Mouse (Mus musculus): ENCODE results near the gene Dbx2. TPM values are rescaled to one million over a fixed set of nuclear protein-coding genes. Genes with fewer than 3 reads are reported as not detected.

Gene Dbx2
- total RNA-seq, 1 experiment from 2014 or later, result not detected

GRCm38 (mm10) chr15:95643505-95644029 is 12.2 kb downstream of the Dbx2 start:
- ATAC-seq (replicated peaks in 1 of 2; ENCODE audit: insufficient read depth in 1 of 2, low FRiP score in 2 of 2, low TSS enrichment in 1 of 2, low read depth in 1 of 2, poor library complexity in 2 of 2, severe bottlenecking in 2 of 2), result no peak

GRCm38 (mm10) chr15:95640347-95640746 is 15.4 kb downstream of the Dbx2 start:
- ATAC-seq (replicated peaks in 1 of 2; ENCODE audit: insufficient read depth in 1 of 2, low FRiP score in 2 of 2, low TSS enrichment in 1 of 2, low read depth in 1 of 2, poor library complexity in 2 of 2, severe bottlenecking in 2 of 2), result no peak

GRCm38 (mm10) chr15:95639829-95640134 is 16.0 kb downstream of the Dbx2 start:
- no peak for ATAC-seq (replicated peaks in 1 of 2; ENCODE audit: insufficient read depth in 1 of 2, low FRiP score in 2 of 2, low TSS enrichment in 1 of 2, low read depth in 1 of 2, poor library complexity in 2 of 2, severe bottlenecking in 2 of 2)

- ATAC-seq (replicated peaks in 1 of 2; ENCODE audit: insufficient read depth in 1 of 2, low FRiP score in 2 of 2, low TSS enrichment in 1 of 2, low read depth in 1 of 2, poor library complexity in 2 of 2, severe bottlenecking in 2 of 2), result no peak
These were observed 16.5 kb downstream of the Dbx2 start for GRCm38 (mm10) chr15:95639115-95639828.

- no peak for ATAC-seq (replicated peaks in 1 of 2; ENCODE audit: insufficient read depth in 1 of 2, low FRiP score in 2 of 2, low TSS enrichment in 1 of 2, low read depth in 1 of 2, poor library complexity in 2 of 2, severe bottlenecking in 2 of 2)
These were observed 31.4 kb downstream of the Dbx2 start for GRCm38 (mm10) chr15:95624396-95624795.

GRCm38 (mm10) chr15:95622797-95623196 is 33.0 kb downstream of the Dbx2 start:
- ATAC-seq (replicated peaks in 1 of 2; ENCODE audit: insufficient read depth in 1 of 2, low FRiP score in 2 of 2, low TSS enrichment in 1 of 2, low read depth in 1 of 2, poor library complexity in 2 of 2, severe bottlenecking in 2 of 2), result no peak

- ATAC-seq (replicated peaks in 1 of 2; ENCODE audit: insufficient read depth in 1 of 2, low FRiP score in 2 of 2, low TSS enrichment in 1 of 2, low read depth in 1 of 2, poor library complexity in 2 of 2, severe bottlenecking in 2 of 2), result no peak
These were observed 43.2 kb downstream of the Dbx2 start for GRCm38 (mm10) chr15:95612600-95612999.

GRCm38 (mm10) chr15:95601179-95601578 is 54.6 kb downstream of the Dbx2 start:
- no peak for ATAC-seq (replicated peaks in 1 of 2; ENCODE audit: insufficient read depth in 1 of 2, low FRiP score in 2 of 2, low TSS enrichment in 1 of 2, low read depth in 1 of 2, poor library complexity in 2 of 2, severe bottlenecking in 2 of 2)

GRCm38 (mm10) chr15:95598630-95599029 is 57.1 kb downstream of the Dbx2 start:
- ATAC-seq (replicated peaks in 1 of 2; ENCODE audit: insufficient read depth in 1 of 2, low FRiP score in 2 of 2, low TSS enrichment in 1 of 2, low read depth in 1 of 2, poor library complexity in 2 of 2, severe bottlenecking in 2 of 2), result peak in 1 of 2 experiments; percentile 56; a peak in 1 of 4 replicates

- no peak for ATAC-seq (replicated peaks in 1 of 2; ENCODE audit: insufficient read depth in 1 of 2, low FRiP score in 2 of 2, low TSS enrichment in 1 of 2, low read depth in 1 of 2, poor library complexity in 2 of 2, severe bottlenecking in 2 of 2)
These were observed 68.9 kb downstream of the Dbx2 start for GRCm38 (mm10) chr15:95586906-95587305.

- no peak for ATAC-seq (replicated peaks in 1 of 2; ENCODE audit: insufficient read depth in 1 of 2, low FRiP score in 2 of 2, low TSS enrichment in 1 of 2, low read depth in 1 of 2, poor library complexity in 2 of 2, severe bottlenecking in 2 of 2)
These were observed 70.9 kb downstream of the Dbx2 start for GRCm38 (mm10) chr15:95584891-95585290.

- peak in 1 of 2 experiments; percentile 62; a peak in 3 of 4 replicates for ATAC-seq (replicated peaks in 1 of 2; ENCODE audit: insufficient read depth in 1 of 2, low FRiP score in 2 of 2, low TSS enrichment in 1 of 2, low read depth in 1 of 2, poor library complexity in 2 of 2, severe bottlenecking in 2 of 2)
These were observed 81.1 kb downstream of the Dbx2 start for GRCm38 (mm10) chr15:95574661-95575060.

Other genes with a start within 250 kb of the Dbx2 start
- not detected in 2 replicates for gene Nell2, start 127.4 kb downstream of the Dbx2 start, total RNA-seq (2017)
- 33.6 and 35.1 TPM in 2 replicates for gene Ano6, start 134.9 kb upstream of the Dbx2 start, total RNA-seq (2017)